In genomic region chr10:80933421-80933979, GRCm38 (mm10) we compare ENCODE assay signal across 8 mouse cellular contexts. TPM values are rescaled to one million over a fixed set of nuclear protein-coding genes. Genes with fewer than 3 reads are reported as not detected.
DNase-seq lines count a peak whose midpoint lies in the region; ATAC-seq and TF ChIP-seq lines count a peak whose summit lies in the region.

No protein-coding gene starts in this region.

- H3K27ac ChIP-seq in kidney, embryonic 15.5 days = peak overlapping the region; percentile 22; the same call in 1 of the 2 replicates
- peak overlapping the region; percentile 55 for H3K27ac ChIP-seq in bone marrow, adult 2 months (ENCODE audit: control insufficient read depth, insufficient read depth, low read depth, low read length, poor library complexity)
- H3K27ac ChIP-seq in heart, embryonic 13.5 days (replicated peaks) = peak overlapping the region; percentile 53
- H3K27ac ChIP-seq in liver, embryonic 11.5 days (ENCODE audit: low read depth, low read length) = no peak overlapping the region

- no peaks in the 10 kb centered on the region for H3K36me3 ChIP-seq in kidney, embryonic 15.5 days
- peaks cover 3% of the 10 kb centered on the region; the same call in 1 of the 2 replicates for H3K36me3 ChIP-seq in heart, embryonic 13.5 days
- H3K36me3 ChIP-seq in liver, embryonic 11.5 days (ENCODE audit: control insufficient read depth, insufficient read depth, low read length) = no peaks in the 10 kb centered on the region

- peak overlapping the region; percentile 17; the same call in 1 of the 2 replicates for H3K9ac ChIP-seq in kidney, embryonic 15.5 days
- peak overlapping the region; percentile 97 for H3K9ac ChIP-seq in heart, embryonic 13.5 days
- no peak overlapping the region for H3K9ac ChIP-seq in liver, embryonic 11.5 days (ENCODE audit: low read depth, low read length)

- peak overlapping the region; percentile 53 for H3K4me3 ChIP-seq in kidney, embryonic 15.5 days (replicated peaks)
- peak overlapping the region; percentile 77 for H3K4me3 ChIP-seq in bone marrow, adult 2 months (replicated peaks; ENCODE audit: control insufficient read depth, low read depth, low read length)
- peak overlapping the region; percentile 88 for H3K4me3 ChIP-seq in heart, embryonic 13.5 days
- peak overlapping the region; percentile 36 for H3K4me3 ChIP-seq in liver, embryonic 11.5 days (ENCODE audit: low read depth, low read length)

- no peak for DNase-seq in kidney, adult 8-10 months
- no peak for DNase-seq in liver, embryonic 11.5 days (ENCODE audit: low spot score)
- peak; percentile 48 for DNase-seq in naive thymus-derived CD4-positive, alpha-beta T cell, adult 2 months (ENCODE audit: low read depth)
- no peak for DNase-seq in c-Kit-positive CD71-positive TER-119-positive erythroid progenitor cells, embryonic 14.5 days (ENCODE audit: low spot score)
- no peak for DNase-seq in thymus, postnatal 14 days

- WGBS in kidney, embryonic 15.5 days = 3% methylated on average over 21 of the region's 21 CpGs
- WGBS in bone marrow, adult 2 months = 0% methylated on average over 21 of the region's 21 CpGs
- WGBS in heart, embryonic 13.5 days = 3% methylated on average over 21 of the region's 21 CpGs
- 4% methylated on average over 21 of the region's 21 CpGs for WGBS in liver, embryonic 11.5 days

- no peak for ATAC-seq in kidney, embryonic 15.5 days (replicated peaks; ENCODE audit: low FRiP score)
- no peak for ATAC-seq in heart, embryonic 13.5 days (ENCODE audit: extremely low read depth, insufficient number of reproducible peaks, low FRiP score, low TSS enrichment)
- ATAC-seq in liver, embryonic 11.5 days (replicated peaks; ENCODE audit: low FRiP score) = no peak

- TF ChIP-seq POLR2A in bone marrow, adult 2 months (IDR thresholded peaks at IDR 0.05; ENCODE audit: borderline replicate concordance, control insufficient read depth, low read depth, low read length) = peak; percentile 44; the same call in 1 of the 2 replicates

- peaks cover 90% of the 10 kb centered on the region for H3K4me1 ChIP-seq in kidney, embryonic 15.5 days
- peaks cover 13% of the 10 kb centered on the region for H3K4me1 ChIP-seq in bone marrow, adult 2 months (ENCODE audit: control insufficient read depth, insufficient read depth, low read length)
- peaks cover 89% of the 10 kb centered on the region for H3K4me1 ChIP-seq in heart, embryonic 13.5 days
- peaks cover 70% of the 10 kb centered on the region for H3K4me1 ChIP-seq in liver, embryonic 11.5 days (replicated peaks; ENCODE audit: control insufficient read depth, insufficient read depth, low read length)

- H3K4me2 ChIP-seq in kidney, embryonic 15.5 days = peak overlapping the region; percentile 93
- H3K4me2 ChIP-seq in heart, embryonic 13.5 days = peak overlapping the region; percentile 78
- peak overlapping the region; percentile 99 for H3K4me2 ChIP-seq in liver, embryonic 11.5 days

- H3K27me3 ChIP-seq in kidney, embryonic 15.5 days = peaks cover 81% of the 10 kb centered on the region
- peaks cover 33% of the 10 kb centered on the region for H3K27me3 ChIP-seq in heart, embryonic 13.5 days (replicated peaks)
- peaks cover 78% of the 10 kb centered on the region for H3K27me3 ChIP-seq in liver, embryonic 11.5 days (replicated peaks; ENCODE audit: control insufficient read depth, insufficient read depth, low read length)

- H3K9me3 ChIP-seq in kidney, embryonic 15.5 days (replicated peaks) = no peaks in the 10 kb centered on the region
- H3K9me3 ChIP-seq in heart, embryonic 13.5 days = no peaks in the 10 kb centered on the region
- H3K9me3 ChIP-seq in liver, embryonic 11.5 days (ENCODE audit: control insufficient read depth, low read length) = no peaks in the 10 kb centered on the region

- TF ChIP-seq CTCF in bone marrow, adult 2 months (IDR thresholded peaks at IDR 0.05; ENCODE audit: control insufficient read depth, insufficient read depth, low read length) = no peak

RNA-seq across cellular contexts. Expression of gene Gadd45b, which starts 3.6 kb away (rescaled TPM):
- 18.0 and 20.8 TPM in 2 replicates for polyA plus RNA-seq in kidney, embryonic 15.5 days (2015; fragmentation: Nextera tagmentation; extraction: Ambion mirVana)
- 6.3 and 17.9 TPM in 2 replicates for polyA plus RNA-seq in bone marrow, adult 2 months (2011; ENCODE audit: insufficient read depth, insufficient read length, low replicate concordance, missing spikeins)
- polyA plus RNA-seq in heart, embryonic 13.5 days (2015; fragmentation: Nextera tagmentation; extraction: Ambion mirVana) = 29.2 and 33.9 TPM in 2 replicates
- polyA plus RNA-seq in liver, embryonic 11.5 days (2014; fragmentation: Nextera tagmentation; extraction: Ambion mirVana) = 4.0 and 5.0 TPM in 2 replicates

RNA-seq across cellular contexts. Expression of gene Lmnb2, which starts 15.5 kb away (rescaled TPM):
- 55.0 and 59.3 TPM in 2 replicates for polyA plus RNA-seq in kidney, embryonic 15.5 days (2015; fragmentation: Nextera tagmentation; extraction: Ambion mirVana)
- polyA plus RNA-seq in bone marrow, adult 2 months (2011; ENCODE audit: insufficient read depth, insufficient read length, low replicate concordance, missing spikeins) = 10.7 and 29.8 TPM in 2 replicates
- 24.8 and 26.7 TPM in 2 replicates for polyA plus RNA-seq in heart, embryonic 13.5 days (2015; fragmentation: Nextera tagmentation; extraction: Ambion mirVana)
- 16.2 and 18.2 TPM in 2 replicates for polyA plus RNA-seq in liver, embryonic 11.5 days (2014; fragmentation: Nextera tagmentation; extraction: Ambion mirVana)

RNA-seq across cellular contexts. Expression of gene Timm13, which starts 32.7 kb away (rescaled TPM):
- 365 and 368 TPM in 2 replicates for polyA plus RNA-seq in kidney, embryonic 15.5 days (2015; fragmentation: Nextera tagmentation; extraction: Ambion mirVana)
- 78.1 and 118 TPM in 2 replicates for polyA plus RNA-seq in bone marrow, adult 2 months (2011; ENCODE audit: insufficient read depth, insufficient read length, low replicate concordance, missing spikeins)
- polyA plus RNA-seq in heart, embryonic 13.5 days (2015; fragmentation: Nextera tagmentation; extraction: Ambion mirVana) = 285 and 314 TPM in 2 replicates
- polyA plus RNA-seq in liver, embryonic 11.5 days (2014; fragmentation: Nextera tagmentation; extraction: Ambion mirVana) = 396 and 445 TPM in 2 replicates

Comparison
In these comparisons a context has a peak if more than half of its experiments do, and no peak if none do; other contexts are left out.
1. H3K4me3 ChIP-seq: peak in every context shown above with its lines; median percentile 88 in heart, embryonic 13.5 days; 77 in bone marrow, adult 2 months; 53 in kidney, embryonic 15.5 days; 36 in liver, embryonic 11.5 days.